Mouse (Mus musculus) left cerebral cortex, postnatal 36 days (tissue): ENCODE results near the gene Plin2. TPM values are rescaled to one million over a fixed set of nuclear protein-coding genes. Genes with fewer than 3 reads are reported as not detected.

Experiments used
- DNase-seq, 2 experiments: peaks; one replicate each; pipeline ENCODE4 v3.0.0; 2021 to 2022; ENCODE audit warnings: low spot score in 2 of 2, mixed read lengths in 1 of 2
- intact Hi-C: fragments of 180-260 bp; cut with DNase I; formaldehyde crosslinking; loops from one replicate; pipeline ENCODE4 v1.15.1; 2025
- total RNA-seq, 2 experiments: library from RNA; stranded (reverse); gene quantifications; 2 replicates each; pipeline ENCODE4 v1.2.3; 2021

The Plin2 gene
- 10 to 100 TPM; 10.4 to 13.4 TPM for total RNA-seq

GRCm38 (mm10) chr4:86669780-86670201 is at the start of gene Plin2:
Plin2 (minus strand) TSS chr4:86670060.
- intact Hi-C loops = no loop called here
- peak; percentile 15 to 24 for DNase-seq

DNA sequence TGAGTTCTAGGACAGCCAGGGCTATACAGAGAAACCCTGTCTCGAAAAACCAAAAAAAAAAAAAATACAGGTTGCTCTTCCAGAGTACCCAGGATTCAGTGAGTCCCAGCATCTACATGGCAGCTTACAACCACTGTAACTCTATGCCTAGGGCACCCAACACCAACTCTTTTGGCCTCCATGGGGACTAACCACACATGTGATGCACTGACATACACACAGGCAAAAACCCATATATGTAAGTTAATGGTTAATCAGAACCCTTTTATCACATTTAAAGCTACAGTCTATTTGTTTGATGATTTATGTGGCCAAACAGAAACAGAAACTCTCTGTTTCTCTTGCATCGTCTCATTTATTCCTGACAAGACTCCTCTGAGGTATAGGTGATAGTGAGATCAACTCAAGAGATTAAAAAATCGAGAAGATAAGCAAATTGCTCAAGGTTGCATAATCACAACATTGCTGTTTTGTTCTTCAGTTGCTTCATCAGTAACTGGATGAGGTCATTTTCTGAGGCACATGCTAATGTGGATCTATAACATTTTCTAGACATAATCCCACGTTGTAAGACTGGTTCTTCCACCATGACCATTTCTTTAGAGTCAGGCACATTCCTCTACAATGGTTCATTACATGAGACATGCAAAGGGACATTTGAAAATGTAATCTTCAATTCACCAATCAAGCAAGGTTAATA is 49.2 kb upstream of the Plin2 start:
- no peak for DNase-seq
- intact Hi-C loops = no loop called here

DNA sequence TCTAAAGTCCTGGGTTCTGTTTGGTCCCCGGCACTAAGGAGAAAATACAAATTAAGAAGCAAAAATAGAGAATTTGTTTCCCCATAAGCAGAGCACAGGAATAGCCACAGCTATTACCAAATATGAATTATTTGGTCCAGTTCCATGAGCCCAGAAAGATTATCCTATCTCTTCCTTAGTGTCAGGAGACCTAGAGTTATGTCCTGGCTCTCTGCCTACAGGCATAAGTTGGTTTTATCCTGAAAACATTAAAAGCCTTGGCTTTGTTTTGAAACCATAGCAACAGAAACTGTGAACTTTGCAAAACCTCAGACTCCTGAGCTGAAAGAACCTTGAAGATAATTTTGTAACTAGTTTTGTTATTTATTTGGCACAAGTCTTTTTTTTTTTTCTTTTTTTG is 47.3 kb upstream of the Plin2 start:
- no peak for DNase-seq
- intact Hi-C loops = no loop called here

GRCm38 (mm10) chr4:86715341-86715740 is 45.5 kb upstream of the Plin2 start:
- intact Hi-C loops = no loop called here
- no peak for DNase-seq

GRCm38 (mm10) chr4:86713518-86713917 is 43.7 kb upstream of the Plin2 start:
- DNase-seq = no peak
- intact Hi-C loops = no loop called here

DNA sequence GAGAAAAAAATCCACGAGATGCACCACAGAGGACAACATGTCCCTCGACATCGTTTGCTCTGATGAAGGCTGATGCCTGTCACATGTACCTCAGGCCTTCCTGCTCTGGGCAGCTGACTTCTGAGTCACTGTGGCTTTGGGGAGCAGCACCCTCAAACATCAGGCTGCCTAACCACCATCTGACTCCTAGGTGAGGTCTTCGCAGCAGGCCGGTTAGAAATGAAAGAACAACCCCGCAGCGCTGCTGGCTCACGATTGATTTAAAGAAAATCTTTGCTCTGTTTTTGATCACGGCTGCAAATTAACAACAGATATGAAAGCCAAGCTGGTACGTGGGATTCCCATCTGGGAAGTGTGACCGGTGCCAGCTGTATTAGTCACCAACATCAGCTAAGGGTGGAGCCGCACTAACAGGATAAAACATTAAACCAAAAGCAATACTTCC is 42.9 kb upstream of the Plin2 start:
- intact Hi-C loops = no loop called here
- peak; percentile 52 to 62 for DNase-seq

DNA sequence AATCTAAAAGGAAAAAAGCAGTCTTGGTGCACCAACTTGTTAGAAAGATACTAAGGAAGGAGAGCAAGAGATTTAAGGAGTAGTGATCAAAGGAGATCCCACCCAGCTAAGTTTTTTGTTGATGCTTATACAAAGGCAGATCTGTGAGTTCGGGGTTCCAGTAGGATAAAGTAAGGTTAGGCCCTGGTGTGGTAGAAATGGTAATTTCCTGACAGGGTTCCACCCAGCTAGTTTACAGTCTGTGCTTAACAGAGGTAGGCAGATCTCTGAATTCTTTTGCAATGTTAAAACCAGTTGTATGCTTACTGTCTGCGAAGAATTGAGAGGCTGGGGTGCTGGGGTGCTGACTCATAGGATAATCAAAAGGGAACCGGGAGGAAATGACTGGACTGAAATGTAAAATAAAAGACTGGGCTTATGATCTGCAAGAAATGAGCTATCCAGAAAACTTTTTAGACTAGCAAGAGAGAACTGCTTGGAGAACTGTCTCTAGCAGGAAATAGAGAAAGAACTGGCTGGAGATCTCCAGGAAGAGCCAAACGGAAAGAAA is 40.9 kb upstream of the Plin2 start:
- no peak for DNase-seq
- intact Hi-C loops = no loop called here

DNA sequence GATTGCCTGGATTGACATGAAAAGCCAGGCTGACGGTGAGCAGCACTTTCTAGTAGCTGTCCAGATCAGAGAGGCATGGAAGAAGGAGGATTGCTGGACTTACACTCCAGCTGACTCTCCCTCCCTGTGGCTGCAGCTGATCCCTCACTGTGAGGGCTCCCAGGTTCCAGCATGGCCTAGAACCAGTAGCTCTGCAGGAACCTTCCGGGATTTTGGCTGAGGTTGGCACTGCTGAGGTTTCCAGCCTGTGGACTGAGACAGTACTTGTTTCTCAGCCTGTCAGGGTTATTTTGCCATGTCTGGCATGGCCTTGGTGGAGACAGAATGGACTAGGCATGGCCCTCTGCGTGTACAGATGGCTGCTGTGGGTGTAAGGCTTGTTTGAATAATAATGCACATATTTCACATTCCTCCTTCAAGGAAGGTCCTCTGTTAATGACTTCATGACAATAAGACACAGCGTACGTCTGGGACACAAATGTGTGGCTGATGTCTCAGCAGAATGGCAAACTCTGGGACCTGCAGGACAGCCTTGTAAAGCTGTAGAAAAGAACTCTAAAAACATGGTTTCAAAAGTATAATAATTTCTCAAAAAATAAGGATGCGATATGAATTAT is 40.3 kb upstream of the Plin2 start:
- no peak for DNase-seq
- intact Hi-C loops = no loop called here

GRCm38 (mm10) chr4:86708801-86709200 is 38.9 kb upstream of the Plin2 start:
- intact Hi-C loops = no loop called here
- no peak for DNase-seq

- no peak for DNase-seq
- intact Hi-C loops = loop anchor here (5.0 kb wide), 2 partner anchors 87 to 122 kb away; partner anchors contain the start of genes Haus6 and Rraga
These were observed 29.5 kb upstream of the Plin2 start for GRCm38 (mm10) chr4:86699161-86699865.

GRCm38 (mm10) chr4:86696890-86697289 is 27.0 kb upstream of the Plin2 start:
- peak in 1 of 2 experiments; percentile 20 for DNase-seq
- intact Hi-C loops = loop anchor here (5.0 kb wide), 2 partner anchors 85 to 120 kb away; partner anchors contain the start of genes Haus6 and Rraga

- intact Hi-C loops = loop anchor here (5.0 kb wide), 2 partner anchors 83 to 118 kb away; partner anchors contain the start of genes Haus6 and Rraga
- DNase-seq = peak in 1 of 2 experiments; percentile 17
These were observed 25.2 kb upstream of the Plin2 start for GRCm38 (mm10) chr4:86695081-86695480.

DNA sequence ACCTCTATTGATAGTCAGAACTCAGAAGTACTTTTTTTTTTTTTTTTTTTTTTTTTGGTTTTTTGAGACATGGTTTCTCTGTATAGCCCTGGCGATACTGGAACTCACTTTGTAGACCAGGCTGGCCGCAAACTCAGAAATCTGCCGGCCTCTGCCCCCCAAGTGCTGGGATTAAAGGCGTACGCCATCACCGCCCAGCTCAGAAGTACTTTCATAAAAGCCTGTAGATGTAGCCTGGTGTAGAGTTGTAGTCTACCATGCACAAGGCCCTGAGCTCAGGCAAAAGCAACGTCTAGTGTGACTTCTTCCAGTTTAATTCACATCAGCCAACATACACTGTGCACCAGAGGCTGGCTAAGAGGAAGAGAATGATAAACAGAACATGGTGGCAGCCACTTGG is 23.1 kb upstream of the Plin2 start:
- DNase-seq = no peak
- intact Hi-C loops = loop anchor here (5.0 kb wide), 1 partner anchor 41 kb away; no protein-coding TSS in a partner anchor

- intact Hi-C loops = loop anchor here (5.0 kb wide), 1 partner anchor 39 kb away; no protein-coding TSS in a partner anchor
- no peak for DNase-seq
These were observed 21.4 kb upstream of the Plin2 start for GRCm38 (mm10) chr4:86691290-86691689.

- DNase-seq = no peak
- intact Hi-C loops = loop anchor here (5.0 kb wide), 1 partner anchor 38 kb away; no protein-coding TSS in a partner anchor
These were observed 20.9 kb upstream of the Plin2 start for GRCm38 (mm10) chr4:86690768-86691167.

GRCm38 (mm10) chr4:86690194-86690593 is 20.3 kb upstream of the Plin2 start:
- intact Hi-C loops = loop anchor here (5.0 kb wide), 1 partner anchor 38 kb away; no protein-coding TSS in a partner anchor

GRCm38 (mm10) chr4:86689056-86689735 is 19.3 kb upstream of the Plin2 start:
- DNase-seq = no peak
- intact Hi-C loops = no loop called here

More at GRCm38 (mm10) chr4:86690194-86690593, 20.3 kb upstream of the Plin2 start:
- no peak for DNase-seq

DNA sequence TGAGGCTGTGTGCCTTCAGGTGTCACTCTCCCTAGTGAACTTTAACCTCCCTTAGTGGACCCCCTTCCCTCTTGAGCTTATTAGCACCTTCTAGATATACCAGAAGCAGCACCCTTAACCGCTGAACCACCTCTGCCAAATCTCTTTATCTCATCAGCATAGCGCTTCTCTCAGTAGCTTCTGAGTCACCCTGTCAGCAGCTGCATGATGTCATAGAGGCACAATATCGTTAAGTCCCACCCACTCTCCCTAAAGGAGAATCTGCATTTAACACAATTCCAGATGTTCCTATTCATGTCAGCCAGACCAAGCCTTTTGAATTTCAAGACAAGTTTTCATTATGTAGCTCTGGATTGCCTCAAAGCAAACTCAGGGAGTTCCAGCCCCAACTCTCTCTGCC is 16.7 kb upstream of the Plin2 start:
- intact Hi-C loops = no loop called here
- DNase-seq = no peak

- intact Hi-C loops = no loop called here
- no peak for DNase-seq
These were observed 16.1 kb upstream of the Plin2 start for GRCm38 (mm10) chr4:86686009-86686366.
